Mouse (Mus musculus): ENCODE data around the gene Pold4. TPM values are rescaled to one million over a fixed set of nuclear protein-coding genes. Genes with fewer than 3 reads are reported as not detected.

The Pold4 gene
- total RNA-seq, 2 experiments from 2014 or later: 105 to 122 TPM

DNA sequence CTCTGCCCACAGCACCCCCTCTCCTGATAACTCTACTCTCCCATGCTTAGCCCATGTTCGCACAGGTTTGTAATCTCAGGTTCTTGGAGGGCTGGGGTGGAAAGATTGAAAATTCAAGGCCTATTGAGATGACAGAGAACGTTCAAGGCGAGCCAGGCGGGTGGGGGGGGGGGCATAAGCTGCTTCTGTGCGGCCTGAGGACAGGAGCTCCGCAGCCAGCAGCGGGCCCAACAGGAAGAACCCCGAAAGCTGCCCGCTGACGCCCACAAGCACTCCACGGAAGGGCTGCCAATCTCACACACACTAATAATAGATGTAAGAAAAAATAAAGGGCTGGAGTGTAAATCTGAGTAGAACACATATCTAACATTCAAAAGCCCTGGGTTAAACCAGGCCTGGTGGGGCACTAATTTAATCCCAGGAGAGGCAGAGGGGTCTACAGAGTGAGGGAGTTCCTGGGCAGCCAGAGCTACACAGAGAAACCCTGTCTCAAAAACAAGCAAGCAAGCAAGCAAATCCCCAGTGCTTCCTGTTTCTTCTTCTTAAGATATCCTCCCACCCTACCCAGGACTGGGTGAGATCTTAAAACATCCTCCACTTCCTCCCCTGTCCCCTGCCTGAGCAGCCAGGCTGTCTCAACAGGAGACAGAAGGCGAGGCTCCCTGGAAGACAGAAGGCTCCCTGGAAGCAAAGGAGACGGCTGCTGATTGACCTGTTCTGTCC lies 27.9 kb upstream of the Pold4 start:
- peak; percentile 36 for ATAC-seq (ENCODE audit: poor library complexity, severe bottlenecking)

- no peak for ATAC-seq (ENCODE audit: poor library complexity, severe bottlenecking)
Measured at GRCm38 (mm10) chr19:4204889-4205288, 26.8 kb upstream of the Pold4 start.

DNA sequence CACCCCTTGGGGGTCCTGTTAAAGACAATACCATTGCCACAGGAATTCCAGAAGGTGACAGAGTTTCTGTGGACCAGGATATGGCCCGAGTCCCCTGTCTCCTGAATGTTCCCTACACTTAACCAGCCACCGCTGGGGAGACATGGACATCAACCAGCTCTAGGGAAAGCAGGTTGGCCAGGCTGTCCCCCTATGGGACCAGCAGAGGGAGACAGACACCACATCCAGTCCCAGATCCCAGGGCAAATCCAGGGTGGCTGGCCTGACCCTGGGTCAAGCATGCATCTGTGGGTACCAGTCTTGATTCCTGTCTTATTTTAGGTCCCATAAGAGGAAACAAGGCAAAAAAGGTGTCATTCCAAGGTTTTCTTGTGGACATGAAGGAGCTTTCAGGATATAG lies 24.7 kb upstream of the Pold4 start:
- peak; percentile 86 for ATAC-seq (ENCODE audit: poor library complexity, severe bottlenecking)

DNA sequence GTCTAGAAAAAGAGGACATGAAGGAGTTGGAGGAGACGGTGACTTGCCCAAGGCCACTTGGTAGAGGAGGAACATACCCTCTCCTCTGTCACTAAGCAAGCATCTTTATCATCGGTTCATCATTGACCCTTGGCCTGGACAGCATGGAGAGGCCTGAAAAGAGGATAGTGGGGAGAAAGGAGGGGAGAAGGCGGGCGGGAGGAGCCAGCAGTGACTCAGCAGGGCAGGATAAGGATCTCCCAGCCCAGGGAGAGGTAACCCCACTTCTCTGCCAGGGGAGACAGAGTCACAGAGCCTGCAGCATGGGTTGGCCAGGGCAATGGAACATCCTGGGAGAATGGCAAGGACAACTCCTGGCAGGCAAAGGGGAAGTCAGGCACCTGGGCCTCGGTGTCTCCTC lies 23.1 kb upstream of the Pold4 start:
- ATAC-seq (ENCODE audit: poor library complexity, severe bottlenecking): no peak

GRCm38 (mm10) chr19:4211891-4212588 lies 19.7 kb upstream of the Pold4 start:
- ATAC-seq (ENCODE audit: poor library complexity, severe bottlenecking): no peak

DNA sequence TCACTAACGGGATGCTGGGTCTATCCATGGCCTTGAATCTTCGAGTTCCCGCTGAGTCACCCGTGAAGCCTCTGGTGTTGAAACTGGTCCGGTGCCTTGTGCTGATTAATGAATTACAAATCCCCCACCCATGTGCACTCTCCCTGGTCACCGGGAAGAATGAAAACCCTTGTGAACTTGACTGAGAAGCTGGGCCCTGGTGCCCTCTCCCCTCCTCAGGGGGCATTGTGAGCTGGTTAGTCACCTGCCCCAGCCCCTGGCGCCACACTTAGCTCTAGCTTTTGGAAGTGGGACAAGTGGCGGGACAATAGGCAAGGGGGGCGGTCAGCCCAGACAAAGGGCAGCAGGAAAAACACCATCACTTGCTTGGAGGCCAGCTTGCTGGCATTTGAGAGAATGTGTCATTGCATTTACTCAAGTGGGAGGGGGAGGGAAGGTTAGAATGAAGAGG lies 18.1 kb upstream of the Pold4 start:
- ATAC-seq (ENCODE audit: poor library complexity, severe bottlenecking): peak; percentile 33

GRCm38 (mm10) chr19:4214071-4214770 lies 17.5 kb upstream of the Pold4 start, which contains the start of the genes Clcf1 and AC109138.7:
TSS of gene Clcf1 (plus strand) at chr19:4214238.
TSS of gene AC109138.7 (plus strand) at chr19:4214357.
- ATAC-seq (ENCODE audit: poor library complexity, severe bottlenecking): peak; percentile 37

DNA sequence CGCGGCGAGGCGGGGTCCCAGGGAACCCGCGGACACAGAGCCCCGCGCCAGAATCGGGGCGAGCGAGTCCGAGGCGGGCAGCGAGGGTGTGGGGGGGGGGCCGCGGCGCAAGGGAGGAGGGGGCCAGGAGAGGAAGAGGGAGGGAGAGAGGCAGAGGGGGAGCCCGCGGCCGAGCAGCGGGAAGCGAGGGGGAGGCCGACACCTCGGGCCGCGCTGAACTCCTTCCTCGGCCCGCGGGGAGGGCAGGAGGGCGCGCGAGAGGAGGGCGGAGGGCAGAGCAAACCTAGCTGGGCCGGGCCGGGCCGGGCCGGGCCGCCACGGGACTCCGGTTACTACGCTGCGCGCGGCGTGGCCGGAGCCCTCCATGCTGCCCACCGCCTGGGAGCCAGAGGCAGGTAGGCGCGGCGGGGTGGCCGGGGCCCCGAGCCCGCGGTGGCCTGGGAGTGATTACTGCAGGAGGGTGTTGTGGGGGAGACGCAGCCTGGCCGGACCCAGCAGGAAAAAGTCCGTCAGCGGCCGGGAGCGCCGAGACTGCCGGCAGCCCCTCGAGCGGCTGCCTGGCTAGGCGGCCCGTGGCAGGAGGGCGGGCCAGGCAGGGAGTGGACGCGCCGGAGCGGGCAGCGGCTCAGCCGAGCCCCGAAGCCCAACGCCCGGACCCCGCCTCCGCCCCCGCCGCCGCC lies 16.8 kb upstream of the Pold4 start:
- ATAC-seq (ENCODE audit: poor library complexity, severe bottlenecking): peak; percentile 51

DNA sequence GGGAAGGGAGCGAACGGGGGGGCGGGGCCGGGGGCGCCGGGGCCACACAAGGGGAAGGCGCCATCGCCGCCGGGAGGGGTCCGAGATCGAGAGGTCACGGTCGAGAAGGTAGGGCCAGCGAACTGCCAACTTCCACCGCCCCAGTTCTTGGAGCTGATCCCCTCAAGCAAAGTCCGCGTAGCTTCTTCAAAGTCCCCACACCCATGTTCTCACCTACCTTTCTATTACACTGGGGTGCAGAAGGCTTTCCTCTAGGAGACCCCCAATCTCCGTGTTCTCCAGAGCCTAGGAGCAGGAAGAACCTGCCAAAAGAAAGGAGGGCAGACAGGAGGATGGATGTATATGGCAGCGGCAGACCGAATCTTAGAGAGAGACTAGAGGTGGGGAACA lies 16.3 kb upstream of the Pold4 start:
- ATAC-seq (ENCODE audit: poor library complexity, severe bottlenecking): no peak

DNA sequence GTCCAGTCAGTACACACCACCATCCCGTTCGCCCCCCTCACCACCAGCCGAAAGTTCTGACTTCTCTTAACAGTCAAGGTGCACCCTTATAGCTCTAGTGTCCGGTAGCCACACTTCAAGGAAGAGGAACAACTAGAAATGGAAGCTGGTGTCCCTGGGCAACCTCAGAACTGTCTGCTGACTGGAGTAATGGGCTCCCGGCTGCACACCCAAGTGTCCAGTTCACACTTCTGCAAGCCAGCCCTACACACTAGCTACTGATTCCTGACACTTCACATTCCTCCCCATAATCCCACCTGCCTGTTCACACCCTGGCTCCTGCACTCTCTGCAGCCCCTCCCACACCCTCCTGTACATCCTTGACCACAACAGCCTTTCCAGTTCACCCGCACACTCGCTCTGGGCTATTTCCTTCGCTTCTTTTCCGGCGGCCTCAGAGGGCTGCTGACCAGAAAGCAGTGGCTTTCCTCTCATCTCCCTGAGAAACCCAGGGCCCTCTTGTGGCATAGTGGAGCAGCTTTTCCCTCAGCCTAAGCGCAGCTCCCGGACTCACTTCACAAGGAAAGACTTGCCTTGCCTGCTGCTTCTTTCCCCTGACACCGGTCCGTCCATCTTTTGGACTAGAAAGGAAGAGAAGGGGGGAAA lies 15.5 kb upstream of the Pold4 start:
- peak; percentile 30; the same call in 1 of the 2 replicates for ATAC-seq (ENCODE audit: poor library complexity, severe bottlenecking)

GRCm38 (mm10) chr19:4217140-4217539 lies 14.6 kb upstream of the Pold4 start:
- no peak for ATAC-seq (ENCODE audit: poor library complexity, severe bottlenecking)

DNA sequence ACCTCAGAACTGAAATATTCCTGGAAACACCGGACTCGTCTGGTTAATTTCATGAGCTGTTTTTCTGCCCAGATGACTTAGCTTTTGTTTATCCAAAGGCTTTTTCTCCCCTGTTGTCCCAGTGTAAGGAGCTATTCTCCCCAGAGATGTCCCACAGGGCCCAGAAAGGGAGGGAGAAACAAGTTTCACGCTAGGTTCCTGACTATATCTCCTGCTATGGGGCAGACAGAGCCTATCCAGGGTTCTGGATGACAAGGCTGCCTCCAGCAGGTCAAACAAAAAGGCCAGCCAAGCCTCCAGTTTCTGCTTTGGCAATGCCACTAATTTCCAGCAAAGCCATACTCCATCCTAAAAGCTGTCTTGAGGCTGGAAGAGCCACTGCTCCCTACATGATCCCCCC lies 13.8 kb upstream of the Pold4 start:
- ATAC-seq (ENCODE audit: poor library complexity, severe bottlenecking): no peak

- no peak for ATAC-seq (ENCODE audit: poor library complexity, severe bottlenecking)
Measured at GRCm38 (mm10) chr19:4218293-4218692, 13.4 kb upstream of the Pold4 start.

GRCm38 (mm10) chr19:4218784-4219183 lies 12.9 kb upstream of the Pold4 start:
- ATAC-seq (ENCODE audit: poor library complexity, severe bottlenecking): no peak

DNA sequence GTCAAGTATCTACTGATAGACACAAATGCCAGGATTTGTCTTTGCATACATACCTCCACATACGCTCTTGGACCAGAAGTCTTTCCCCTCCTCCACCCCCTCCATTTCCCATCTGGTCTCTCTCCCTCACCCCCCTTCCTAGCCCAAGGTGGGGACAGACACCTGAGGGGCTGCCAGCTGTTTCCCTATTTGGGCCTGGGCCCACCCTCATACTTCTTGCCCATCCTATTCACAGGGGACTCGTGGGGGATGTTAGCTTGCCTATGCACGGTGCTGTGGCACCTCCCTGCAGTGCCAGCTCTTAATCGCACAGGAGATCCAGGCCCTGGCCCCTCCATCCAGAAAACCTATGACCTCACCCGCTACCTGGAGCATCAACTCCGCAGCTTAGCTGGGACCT lies 11.8 kb upstream of the Pold4 start:
- ATAC-seq (ENCODE audit: poor library complexity, severe bottlenecking): no peak

- ATAC-seq (ENCODE audit: poor library complexity, severe bottlenecking): no peak
Measured at GRCm38 (mm10) chr19:4220416-4220815, 11.3 kb upstream of the Pold4 start.

DNA sequence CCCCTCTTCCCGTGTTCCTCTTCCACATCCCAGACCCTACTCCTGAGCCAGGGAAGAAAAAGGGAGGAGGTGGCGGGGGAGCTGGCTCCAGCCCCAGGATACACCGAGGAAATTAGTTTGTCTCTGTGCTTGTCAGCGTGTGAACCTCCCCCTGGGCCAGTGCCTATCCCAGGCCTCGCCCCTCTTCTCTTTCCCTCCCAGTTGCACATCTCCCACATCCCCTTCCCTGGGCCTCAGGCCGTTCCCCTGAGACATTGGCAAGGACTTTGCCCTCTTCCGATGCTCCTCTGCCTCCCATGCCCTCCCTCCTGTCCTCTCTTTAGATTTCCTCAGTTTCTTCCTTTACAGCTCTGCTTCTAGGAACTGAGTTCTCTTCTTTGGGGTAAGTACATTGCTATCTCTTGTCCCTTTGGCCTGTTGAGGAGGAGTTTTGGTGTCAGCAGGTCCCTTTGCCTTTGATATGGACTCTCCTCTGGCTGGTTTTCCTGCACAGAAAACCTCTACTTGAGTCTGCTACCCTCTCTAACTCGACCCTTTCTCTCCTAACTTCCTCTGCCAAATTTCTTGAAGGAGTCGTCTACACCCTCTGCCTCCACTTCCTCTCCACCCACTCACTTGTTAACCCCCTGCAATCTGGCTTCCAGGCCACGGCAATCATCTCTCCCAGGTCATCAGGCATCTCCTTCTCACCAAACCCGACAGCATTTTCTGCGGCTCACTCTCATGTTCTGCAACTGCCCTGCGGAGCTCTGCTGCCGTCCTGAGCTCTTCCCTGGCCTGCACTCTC lies 10.5 kb upstream of the Pold4 start:
- peak; percentile 50 for ATAC-seq (ENCODE audit: poor library complexity, severe bottlenecking)

DNA sequence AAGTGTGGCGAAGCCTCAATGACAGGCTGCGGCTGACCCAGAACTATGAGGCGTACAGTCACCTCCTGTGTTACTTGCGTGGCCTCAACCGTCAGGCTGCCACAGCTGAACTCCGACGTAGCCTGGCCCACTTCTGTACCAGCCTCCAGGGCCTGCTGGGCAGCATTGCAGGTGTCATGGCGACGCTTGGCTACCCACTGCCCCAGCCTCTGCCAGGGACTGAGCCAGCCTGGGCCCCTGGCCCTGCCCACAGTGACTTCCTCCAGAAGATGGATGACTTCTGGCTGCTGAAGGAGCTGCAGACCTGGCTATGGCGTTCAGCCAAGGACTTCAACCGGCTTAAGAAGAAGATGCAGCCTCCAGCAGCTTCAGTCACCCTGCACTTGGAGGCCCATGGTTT lies 9.5 kb upstream of the Pold4 start:
- ATAC-seq (ENCODE audit: poor library complexity, severe bottlenecking): peak; percentile 61

DNA sequence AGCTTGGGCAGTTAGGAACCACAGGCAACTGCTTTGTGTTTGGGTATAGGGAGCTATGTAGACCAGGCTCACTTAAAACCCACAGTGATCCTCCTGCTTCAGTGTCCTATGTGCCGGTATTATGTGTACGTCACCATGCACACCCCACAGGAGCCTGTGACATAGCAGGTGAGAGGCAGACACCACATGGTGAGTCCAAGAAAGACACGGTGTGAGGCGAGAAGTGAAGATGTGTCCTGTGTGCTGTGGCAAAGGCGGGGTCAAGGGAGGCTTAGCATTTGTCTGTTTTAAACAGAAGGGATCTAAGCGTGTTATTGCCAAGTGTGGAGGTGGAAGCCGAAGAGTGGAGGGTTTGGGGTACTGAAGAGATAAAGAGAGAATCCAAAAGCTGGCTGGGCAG lies 4.9 kb upstream of the Pold4 start:
- no peak for ATAC-seq (ENCODE audit: poor library complexity, severe bottlenecking)

GRCm38 (mm10) chr19:4227446-4227845 lies 4.3 kb upstream of the Pold4 start:
- no peak for ATAC-seq (ENCODE audit: poor library complexity, severe bottlenecking)

Data from megakaryocyte, adult 5-6 weeks (primary cell).